Mouse (Mus musculus): ENCODE measurements around the gene Gm49387.
A peak's percentile ranks its signal among the peaks of the same experiment; 100 is the strongest.
"Not testable (repeated sequence)": the region's sequence is repeated elsewhere in the genome, so short reads cannot be mapped to it uniquely, and the experiment has no call there.

Gm49387 gene

DNA sequence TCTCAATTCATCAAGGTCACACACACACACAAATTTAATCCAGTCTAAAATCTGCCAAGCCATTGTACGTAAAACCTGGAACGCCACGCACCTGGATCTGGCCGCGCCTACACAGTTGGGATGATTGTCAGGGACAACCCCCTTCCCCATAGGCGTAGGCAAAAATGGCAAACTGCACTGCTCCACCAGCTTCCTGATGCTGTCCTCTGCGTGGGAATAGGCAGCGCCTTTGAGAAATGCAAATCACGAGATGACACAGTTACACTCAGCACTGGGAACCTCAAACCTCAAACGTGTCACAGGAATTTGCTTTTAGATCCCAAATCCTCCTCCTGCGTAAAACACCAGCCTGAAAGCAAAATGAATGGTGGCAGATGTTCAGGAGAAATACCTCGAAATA is 17.9 kb downstream of the Gm49387 start:
- no peak for DNase-seq

DNA sequence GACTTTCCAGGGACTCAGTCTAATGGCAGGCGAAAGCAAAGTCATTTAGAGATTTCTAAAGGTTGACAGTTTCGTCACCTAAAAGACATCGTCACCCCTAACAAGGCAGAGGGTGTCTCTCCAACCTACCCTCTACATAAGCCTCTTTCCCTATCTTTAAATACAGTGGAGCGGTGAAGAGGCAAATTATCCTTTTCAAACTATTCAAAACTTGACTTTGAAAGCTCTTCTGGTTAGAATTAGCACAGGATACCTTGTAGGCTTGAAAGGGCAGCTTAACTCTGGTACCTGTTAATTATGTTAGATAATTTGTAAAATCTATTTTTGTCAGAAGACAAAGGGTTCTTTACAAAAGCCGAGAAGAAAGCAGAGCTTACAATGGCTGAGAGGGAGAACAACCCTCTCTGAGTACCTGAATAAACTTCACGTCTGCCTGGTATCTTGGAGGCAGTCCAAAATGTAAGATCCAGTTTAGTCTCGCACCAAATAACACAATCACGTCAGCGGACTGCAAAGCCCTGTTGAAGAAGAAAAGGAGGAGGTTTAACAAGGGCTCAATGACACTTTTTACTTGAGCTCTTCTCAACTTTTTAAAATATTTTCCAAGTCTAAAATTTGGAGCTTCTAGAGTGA is 20.0 kb downstream of the Gm49387 start:
- no peak for DNase-seq

DNA sequence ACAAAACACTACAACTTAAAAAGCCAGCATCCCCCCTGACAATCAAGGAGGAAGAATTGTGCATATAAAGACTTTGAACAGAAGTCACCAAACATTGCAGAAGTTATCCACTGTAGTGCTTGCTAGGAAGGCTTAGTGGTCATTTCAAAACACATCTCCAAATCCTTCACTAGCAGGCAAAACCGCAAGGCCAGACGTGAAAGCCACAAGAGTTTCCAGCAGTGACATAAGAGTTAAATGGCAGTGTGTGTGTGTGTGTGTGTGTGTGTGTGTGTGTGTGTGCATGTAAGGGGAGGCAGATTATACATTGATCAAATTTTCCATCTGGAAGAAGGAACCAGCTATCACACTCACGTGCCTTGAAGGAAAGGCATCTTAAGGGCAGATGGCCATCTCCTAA is 22.7 kb downstream of the Gm49387 start:
- no peak for DNase-seq

DNA sequence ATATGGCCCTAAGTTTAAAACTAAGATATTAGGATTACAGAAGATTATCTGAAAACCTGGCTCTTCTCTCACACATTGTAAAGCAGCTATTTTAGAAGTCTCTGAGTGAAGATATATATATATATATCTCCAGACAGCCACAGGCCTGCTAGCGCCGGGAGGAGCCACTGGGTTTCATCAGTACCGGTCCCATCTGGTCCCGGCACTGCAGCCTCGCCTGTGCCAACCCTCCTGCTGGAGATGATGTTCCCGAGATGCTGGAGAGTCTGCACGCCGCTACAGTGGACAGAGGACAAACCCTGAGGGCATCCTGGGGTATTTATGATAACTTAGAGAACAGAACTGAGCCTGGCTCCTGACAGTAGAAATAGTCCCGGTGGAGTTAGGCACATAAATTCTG is 23.5 kb downstream of the Gm49387 start:
- DNase-seq, result no peak

DNA sequence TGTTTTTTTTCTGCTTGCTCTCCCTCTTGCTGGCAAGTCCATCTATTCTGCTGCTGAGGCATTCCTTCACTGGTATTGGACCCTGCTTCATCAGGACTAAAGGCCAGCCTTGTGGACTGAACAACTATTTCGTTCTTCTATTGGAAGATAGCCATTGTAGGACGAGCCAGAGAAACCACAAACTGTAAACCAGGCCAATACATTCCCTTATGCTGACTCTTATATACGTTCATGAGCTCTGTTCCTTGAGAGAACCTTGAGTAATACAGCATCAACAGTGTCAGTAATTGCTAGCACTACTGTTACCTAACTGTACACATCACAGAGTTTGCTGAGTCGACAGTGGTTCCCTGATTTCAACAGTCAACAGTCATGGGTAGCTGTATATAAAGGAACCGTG is 27.0 kb downstream of the Gm49387 start:
- no peak for DNase-seq

DNA sequence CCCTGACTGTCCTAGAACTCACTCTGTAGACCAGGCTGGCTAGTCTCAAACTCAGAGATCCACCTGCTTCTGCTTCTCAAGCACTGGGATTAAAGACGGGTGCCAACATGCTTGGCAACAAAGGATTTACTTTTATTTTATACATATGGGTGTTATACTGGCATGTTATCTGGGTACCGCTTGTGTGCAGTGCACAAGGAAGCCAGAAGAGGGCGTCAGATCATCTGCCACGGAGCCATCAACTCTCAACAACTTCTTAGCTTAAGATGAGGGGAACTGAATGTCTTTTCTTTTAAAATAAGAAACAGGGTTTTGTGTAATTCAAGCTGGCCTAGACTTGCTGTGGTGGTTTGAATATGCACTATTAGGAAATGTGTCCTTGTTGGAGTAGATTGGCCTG is 28.7 kb downstream of the Gm49387 start:
- DNase-seq, result no peak

DNA sequence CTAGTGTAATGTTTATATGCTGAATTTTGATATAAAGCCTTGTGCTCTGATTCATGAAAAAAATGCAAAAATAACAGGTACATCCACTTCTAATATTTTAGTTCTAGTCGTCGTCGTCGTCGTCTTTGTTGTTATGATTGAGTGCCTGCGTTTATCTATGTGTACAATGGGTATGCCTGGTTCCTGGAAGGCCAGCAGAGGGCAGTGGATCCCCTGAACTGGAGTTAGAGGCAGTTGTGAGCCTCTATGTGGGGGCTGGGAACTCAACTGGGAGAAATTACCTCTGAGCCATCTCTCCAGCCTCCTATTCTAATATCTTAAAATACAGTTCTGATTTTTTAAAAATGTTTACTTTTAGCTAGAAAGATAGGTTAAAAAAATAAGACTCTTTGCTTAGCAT is 35.2 kb downstream of the Gm49387 start:
- DNase-seq, result no peak

DNA sequence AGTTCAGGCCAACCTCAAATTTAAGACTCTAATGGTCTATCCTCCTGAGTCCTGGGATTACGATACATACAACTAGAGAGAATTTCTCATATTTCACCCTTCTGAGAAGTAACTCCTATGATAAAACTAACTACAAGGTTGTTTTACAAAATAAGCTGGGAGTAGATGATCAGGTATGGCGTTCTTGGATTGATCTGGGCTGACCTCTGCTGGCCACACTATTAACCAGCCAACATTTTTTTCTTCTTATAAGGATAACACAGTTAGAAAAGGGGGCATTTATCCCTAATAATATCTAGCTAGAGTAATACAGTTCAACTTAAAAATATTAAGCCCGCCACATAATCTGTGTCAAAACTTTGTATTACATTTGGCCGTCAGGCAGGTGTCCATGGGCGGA is 35.8 kb downstream of the Gm49387 start:
- no peak for DNase-seq

DNA sequence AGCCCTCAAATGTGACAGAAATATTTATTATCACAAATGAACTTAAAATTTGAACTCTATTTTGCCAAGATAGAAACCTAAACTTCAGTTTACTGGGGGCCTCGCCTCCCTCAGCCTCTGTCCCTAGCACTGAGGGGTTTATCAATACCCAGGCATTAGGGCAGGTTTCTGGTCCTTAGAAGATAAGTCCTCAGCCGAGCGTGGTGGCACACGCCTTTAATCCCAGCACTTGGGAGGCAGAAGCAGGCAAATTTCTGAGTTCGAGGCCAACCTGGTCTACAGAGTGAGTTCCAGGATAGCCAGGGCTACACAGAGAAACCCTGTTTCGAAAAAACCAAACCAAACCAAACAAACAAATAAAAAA is 38.1 kb downstream of the Gm49387 start:
- DNase-seq, result not testable (repeated sequence)

DNA sequence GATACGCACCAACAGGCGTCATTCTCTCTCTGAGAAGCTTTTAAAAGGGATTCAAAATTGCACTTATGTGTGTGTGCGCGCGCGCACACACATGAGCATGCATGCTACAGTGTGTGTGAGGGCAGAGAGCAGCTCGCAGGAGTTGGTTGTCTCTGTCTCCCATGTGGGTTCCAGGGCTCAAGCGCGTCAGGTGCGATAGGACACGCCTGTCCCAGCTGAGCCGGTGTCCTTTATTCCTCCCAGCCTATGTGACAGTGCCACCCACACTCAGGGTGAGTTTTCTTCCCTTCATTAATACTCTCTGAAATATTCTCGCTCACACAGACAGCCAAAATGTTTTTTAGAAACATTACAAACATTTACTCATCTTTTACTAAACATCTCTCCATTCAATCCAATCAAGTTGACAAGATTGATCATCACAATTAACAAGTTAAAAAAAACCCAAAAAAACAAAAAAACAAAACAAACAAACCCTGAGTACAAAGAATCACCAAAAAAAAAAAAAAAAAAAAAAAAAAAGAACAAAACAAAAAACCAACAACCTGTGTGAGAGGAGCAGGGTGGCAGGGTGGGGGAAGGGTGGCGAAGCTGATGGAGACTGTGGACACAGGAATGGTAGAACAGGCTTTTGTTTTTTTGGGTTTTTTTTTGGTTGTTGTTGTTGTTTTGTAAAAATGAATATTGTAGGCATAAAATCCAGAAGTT is 38.6 kb downstream of the Gm49387 start:
- DNase-seq, result no peak

DNA sequence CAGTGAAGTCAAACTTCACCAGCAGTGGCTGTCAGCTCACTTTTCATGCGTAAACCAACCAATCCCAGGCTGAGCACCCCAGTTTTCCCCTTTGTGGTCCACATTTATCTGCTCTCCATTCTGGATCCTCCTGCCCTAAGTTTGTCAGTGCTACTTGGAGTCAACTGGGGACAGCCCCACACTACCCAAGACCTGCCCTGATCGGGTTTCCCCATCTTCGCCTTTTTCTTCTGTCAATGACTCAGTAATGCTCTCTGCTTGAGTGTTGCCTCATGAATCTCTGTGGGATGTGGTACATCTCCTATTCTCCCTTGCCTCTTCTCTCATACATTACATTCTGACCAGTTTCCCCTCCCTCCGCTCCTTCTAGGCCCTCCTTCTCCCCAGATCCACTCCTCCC is 43.2 kb downstream of the Gm49387 start:
- DNase-seq, result no peak

DNA sequence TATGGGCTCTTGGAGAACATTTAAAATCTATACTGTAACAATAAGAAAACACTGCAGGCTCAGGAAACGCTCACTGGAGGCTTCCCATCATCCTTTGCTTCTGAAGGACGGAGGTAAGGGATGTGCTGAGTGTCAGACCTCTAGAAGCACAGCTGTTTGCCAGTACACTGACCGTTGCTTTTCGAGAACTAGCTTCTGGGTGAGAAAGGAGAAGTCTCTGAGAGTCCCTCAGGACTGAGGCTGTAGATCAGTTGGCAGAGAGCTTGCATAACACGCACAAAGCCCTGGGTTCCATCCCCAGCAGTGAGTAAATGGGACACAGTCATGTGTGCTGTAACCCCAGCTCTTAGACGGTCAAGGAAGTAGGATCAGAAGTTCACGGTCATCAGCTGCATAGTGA is 44.3 kb downstream of the Gm49387 start:
- DNase-seq, result no peak

DNA sequence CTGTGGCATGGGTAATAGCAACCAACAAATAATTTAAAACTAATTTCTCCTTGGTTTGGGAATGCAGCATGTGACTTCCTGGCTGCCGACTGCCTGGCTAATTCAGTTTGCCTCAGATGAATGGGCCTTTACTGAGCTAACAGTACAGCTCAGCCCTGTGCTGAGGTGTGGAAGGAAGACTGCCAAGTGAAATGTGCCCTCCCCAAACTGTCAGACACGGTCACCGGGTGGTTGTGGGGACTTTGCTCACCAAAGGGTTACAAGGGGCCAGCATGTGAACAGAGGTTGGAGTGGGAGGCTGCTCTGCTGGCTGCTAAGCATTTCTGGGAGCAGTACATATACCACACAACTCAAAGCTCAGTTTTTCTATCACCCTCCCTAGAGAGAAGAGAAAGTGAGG is 46.0 kb downstream of the Gm49387 start:
- DNase-seq, result no peak

DNA sequence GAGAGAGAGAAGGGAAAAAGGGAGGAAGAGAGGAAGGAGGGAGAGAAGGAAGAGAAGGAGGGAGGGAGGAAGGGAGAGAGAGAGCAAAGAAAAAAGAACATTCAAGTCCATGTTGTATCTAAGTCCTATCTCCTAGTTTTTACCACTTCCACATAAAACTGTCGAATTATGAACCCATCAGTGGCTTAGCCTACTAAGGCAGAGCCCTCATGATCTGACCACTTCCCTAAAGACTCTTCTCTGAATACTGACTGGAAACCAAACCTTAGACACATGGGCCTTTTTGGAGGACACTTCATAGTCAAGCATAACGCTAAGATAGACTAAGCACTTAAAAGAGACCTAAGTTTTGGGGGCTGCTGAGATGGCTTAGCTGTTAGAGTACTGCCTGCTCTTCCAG is 47.6 kb downstream of the Gm49387 start:
- DNase-seq, result no peak

DNA sequence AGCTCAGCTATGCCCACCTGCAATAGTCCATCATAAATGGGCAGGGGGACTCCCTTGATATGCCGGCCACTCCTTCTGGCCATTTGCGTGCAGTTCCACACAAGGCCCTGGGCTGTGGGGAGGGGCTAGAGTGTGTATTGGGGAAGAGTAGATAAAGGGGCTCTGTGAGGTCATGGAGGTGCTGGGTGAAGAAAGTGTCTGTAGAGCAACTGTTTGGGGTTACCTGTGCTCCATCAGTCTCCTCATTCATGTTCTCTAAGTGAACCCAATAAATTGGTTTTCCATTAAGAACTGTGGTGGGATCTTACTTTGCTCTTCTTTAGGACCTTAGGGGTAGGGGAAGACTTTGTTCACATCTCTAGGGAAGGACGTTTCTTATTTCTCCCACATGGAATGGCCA is 49.4 kb downstream of the Gm49387 start, which contains the start of gene Colq:
Colq (minus strand) TSS at position 101 of the 400 bp plus-strand sequence.
- DNase-seq, result no peak

DNA sequence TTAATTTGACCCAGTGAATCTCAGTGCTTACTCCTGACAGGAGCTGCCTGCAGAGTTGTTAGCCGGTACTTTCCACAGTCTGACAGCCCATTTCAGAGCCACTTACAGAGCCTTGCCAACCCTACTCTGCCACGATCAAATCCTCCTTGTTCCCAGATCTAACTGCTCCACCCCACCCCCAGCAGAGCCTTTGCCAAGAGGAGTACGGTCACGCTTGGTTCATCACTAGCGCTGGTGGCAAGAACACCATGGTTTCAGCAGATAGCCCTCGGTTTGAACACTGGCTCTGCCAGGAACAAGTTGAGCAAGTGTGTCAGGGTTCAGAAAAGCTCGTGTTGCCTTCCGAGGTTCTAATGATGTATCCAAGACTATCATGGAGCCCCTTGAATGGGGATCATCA is 54.2 kb downstream of the Gm49387 start:
- no peak for DNase-seq

DNA sequence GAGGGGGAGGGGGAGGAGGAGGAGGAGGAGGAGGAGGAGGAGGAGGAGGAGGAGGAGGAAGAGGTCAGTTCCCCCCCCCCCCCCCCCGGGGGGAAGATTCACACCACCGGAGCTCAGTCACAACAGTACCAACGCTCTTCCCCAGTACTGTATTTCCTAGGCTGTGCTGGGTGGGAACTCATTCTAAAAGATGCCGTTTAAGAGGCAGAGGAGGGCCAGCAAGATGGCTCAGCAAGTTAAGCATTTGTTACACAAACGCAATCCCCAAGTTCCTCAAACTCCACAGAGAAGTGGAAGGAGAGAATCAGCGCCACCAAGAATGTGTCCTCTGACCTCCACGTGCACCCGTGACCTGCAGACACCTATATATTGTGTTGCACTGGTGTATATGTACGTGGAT is 57.6 kb downstream of the Gm49387 start:
- no peak for DNase-seq

DNA sequence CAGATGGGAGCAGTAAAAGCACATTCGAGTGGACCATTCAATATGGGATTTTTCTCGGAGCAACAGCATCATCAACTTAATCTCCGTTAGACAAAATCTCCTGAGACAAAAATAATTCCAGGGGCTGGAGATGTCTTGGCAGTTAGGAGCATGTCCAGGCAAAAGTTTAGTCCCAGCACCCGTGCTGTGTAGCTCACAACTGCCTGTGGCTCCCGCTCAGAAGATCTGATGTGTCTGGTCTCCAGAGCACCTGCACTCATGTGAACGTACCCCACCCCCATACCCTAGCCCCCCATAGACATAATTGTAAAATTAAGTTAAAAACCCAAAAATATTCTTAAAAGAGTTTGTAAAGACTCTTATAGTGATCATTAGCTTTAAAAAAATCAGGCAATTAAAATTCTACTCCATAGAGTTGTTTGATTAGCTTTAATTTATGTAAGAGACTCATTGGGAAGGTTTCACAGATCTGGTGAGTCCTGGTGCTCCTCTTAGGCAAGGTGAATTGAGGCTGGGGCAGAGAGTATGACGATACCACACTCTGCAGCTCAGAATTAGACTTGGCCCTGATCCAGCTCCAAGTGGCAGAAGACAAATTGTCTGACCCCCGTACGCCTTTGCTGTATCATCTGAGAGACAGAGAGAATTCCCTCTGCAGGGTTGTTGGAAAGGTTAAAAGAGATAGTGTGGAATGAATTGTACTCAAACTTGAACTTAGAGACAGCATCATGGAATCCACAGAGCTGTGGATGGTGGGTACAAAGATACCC is 62.5 kb downstream of the Gm49387 start:
- DNase-seq, result no peak

DNA sequence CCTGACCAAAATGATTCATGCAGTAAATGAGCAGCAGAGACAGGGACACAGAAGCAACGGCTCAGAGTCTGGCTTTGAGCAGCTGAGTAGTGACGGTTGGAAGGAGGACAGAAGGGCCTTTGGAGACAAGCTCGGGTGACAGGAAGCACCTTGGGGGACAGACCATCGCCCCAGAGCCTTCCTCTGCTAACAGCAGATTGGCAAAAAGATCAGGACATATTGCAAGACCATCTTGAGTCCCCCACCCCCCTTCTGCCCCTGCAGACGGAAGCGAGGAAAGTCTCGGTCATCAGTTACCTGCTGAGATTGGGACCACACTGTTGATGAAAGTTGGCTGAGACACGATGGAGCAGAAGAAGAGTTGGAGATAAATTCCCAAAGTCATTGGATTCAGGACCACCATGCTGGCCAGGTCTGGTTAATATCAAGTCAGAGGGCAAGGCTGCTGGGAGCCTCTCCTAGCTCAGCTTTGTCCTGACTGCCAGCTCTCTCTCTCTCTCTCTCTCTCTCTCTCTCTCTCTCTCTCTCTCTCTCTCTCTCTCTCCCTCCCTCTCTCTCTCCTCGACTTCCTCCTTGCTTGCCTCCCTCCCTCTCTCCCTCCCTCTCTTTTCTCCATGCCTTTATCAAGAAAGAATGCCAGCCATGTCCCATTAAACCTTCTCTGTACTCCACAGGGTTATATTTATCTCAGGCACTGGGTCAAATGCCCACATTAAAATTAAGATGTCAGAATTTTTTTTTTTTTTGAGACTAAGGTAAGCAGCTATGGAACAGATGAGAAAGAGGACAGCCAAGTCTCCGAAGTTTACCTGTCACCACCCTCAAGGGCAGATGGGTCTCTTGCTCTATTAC is 63.6 kb downstream of the Gm49387 start:
- DNase-seq, result no peak

DNA sequence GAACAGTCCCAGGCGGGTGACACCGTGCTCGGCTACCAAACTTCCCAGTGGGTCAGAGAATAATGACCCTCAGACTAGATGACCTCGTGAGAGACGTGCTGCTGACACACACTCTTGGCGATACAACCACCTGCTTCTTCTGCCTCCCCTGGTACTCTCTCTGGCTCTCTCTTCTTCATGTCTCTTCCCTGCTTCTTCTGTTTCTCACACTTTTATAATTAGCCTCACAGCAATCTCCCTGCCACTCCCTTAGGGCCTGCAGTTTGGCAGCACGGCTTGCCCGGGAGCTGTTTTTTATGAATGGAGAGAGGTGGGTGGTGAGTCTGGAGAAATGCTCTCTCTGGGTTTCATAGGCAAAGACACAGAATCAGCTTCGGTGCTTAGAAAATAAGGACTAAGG is 64.8 kb downstream of the Gm49387 start:
- DNase-seq, result no peak

DNA sequence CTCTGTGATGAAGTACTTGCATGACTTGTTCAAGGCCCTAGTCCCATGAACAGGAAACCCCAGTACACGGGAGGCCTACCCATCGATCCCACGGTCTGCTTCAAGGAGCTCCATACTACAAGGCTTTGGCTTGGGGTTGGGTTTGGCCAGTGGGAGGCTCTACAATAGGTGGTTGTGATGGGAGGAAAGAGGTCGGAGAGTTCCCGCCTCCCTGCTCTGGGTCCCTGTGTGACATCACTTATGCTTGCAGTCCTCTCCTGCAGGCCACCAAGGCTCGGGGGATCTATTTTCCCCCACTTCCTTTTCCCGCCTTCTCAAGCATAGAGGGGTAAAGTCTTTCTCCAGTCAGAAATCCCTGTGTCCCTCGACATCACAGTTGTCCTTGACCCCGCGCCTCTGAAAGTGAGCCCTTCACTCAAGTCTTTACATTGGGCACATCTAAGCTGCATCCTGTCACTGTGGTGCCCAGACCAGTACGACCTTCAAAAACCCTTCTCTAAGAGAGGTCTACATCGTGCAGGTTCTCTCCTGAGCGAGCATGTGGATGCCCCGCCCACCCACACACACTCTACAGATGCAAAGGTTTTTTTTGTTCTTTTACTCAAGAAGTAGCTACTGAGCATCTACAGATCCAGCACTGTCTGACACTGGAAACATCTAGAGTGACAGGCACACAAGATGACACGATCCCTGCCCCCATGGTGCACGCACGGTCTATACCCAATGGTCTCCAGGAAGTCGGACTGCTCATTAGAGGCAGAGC is 65.6 kb downstream of the Gm49387 start:
- no peak for DNase-seq

DNA sequence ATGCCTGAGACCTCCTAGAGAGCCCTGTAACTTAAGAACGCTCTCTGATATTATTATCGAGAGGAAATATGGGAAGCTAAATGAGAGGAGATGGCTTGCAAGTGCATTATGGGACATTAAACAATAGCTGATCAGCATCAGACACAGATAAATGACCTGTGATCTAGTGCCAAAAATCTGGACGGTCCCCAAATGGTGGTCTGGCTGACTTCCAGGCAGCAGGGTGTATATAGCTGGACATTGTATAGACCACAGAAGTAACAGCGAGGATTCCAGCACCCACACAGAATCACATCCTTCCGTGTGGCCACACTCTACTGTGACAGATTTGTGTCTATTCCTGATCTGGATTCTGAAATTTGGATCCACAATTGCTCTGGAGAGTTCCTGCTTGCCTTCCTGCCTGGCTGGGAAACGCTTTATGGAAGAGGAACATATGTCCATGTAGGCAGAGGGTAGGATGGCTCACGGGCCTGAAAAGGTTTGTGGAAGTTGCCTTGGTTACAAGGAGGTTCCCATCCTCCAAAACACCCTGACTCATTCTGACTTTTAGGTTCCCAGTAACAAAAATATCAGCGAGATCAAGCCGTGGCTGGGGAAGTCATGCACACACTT is 68.0 kb downstream of the Gm49387 start:
- DNase-seq, result peak; percentile 86
